In the genomic region with DNA sequence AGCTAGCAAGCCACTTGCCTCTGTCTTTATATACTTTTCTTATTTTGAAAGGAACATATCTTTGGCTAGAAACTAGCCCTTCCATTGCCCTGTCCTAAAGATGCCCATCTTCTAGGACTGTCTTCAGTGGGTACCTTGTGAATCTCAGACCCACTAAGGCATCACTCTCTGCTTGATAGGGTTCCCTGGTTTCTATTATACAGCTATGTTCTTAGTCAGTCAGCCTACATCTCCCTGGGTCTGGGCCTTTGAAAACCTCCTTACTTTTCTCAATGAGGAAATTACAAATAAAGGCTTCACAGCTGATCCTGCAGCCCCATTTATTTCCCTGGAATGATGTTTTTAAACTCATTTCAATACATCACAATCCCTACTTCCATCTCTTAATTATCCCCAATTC, we compare ENCODE assay signal across 27 mouse cellular contexts.
"Had no signal": no experiment of that assay in that cellular context is flagged by ENCODE, and none has a peak within 500 bp of the region (broad histone marks: within the 10 kb centered on the region; RNA-seq: fewer than 3 reads in every experiment).

No protein-coding gene starts in this region.

- H3K9me3 ChIP-seq: heart, embryonic 15.5 days; hindbrain, embryonic 15.5 days; limb, embryonic 10.5 days; liver, embryonic 13.5 days; liver, embryonic 15.5 days had no signal

- H3K4me3 ChIP-seq: heart, adult 2 months; heart, embryonic 13.5 days; heart, embryonic 15.5 days; hindbrain, embryonic 13.5 days; hindbrain, embryonic 15.5 days; limb, embryonic 10.5 days; limb, embryonic 12.5 days; liver, embryonic 13.5 days; liver, embryonic 15.5 days had no signal

- ATAC-seq: hindbrain, postnatal 0 days; intestine, embryonic 16.5 days; liver, postnatal 0 days had no signal

- H3K9ac ChIP-seq: heart, embryonic 13.5 days; heart, embryonic 15.5 days; hindbrain, embryonic 13.5 days; hindbrain, embryonic 15.5 days; limb, embryonic 12.5 days; liver, embryonic 13.5 days; liver, embryonic 15.5 days; liver, postnatal 0 days had no signal

- H3K4me1 ChIP-seq: heart, embryonic 15.5 days; hindbrain, embryonic 13.5 days; hindbrain, embryonic 15.5 days; limb, embryonic 10.5 days; limb, embryonic 12.5 days; liver, embryonic 13.5 days; liver, embryonic 15.5 days had no signal

- DNase-seq: gastrocnemius, postnatal 14 days; gastrocnemius, postnatal 36 days; heart, adult 11 months; heart, adult 2 months; heart, postnatal 14 days; heart, postnatal 36 days; kidney, adult 11 months; kidney, adult 8-10 months; kidney, postnatal 10 days; kidney, postnatal 25 days; kidney, postnatal 4 days; layer of hippocampus, adult 9-11 months; liver; liver, embryonic 13.5 days; liver, postnatal 0 days; lung, adult 2 months had no signal

- H3K27me3 ChIP-seq: heart, embryonic 13.5 days; heart, embryonic 15.5 days; hindbrain, embryonic 13.5 days; hindbrain, embryonic 15.5 days; limb, embryonic 12.5 days; liver, embryonic 13.5 days; liver, embryonic 15.5 days had no signal

- H3K4me2 ChIP-seq: heart, embryonic 11.5 days; heart, embryonic 13.5 days; heart, embryonic 15.5 days; hindbrain, embryonic 13.5 days; hindbrain, embryonic 15.5 days; limb, embryonic 12.5 days; liver, embryonic 11.5 days; liver, embryonic 13.5 days; liver, embryonic 15.5 days had no signal

- H3K36me3 ChIP-seq: heart, embryonic 13.5 days; heart, embryonic 15.5 days; hindbrain, embryonic 13.5 days; hindbrain, embryonic 15.5 days; limb, embryonic 10.5 days; limb, embryonic 12.5 days; liver, embryonic 13.5 days; liver, embryonic 15.5 days had no signal

- H3K27ac ChIP-seq: heart, adult 2 months; heart, embryonic 13.5 days; heart, embryonic 15.5 days; hindbrain, embryonic 13.5 days; hindbrain, embryonic 15.5 days; hindbrain, postnatal 0 days; limb, embryonic 10.5 days; limb, embryonic 12.5 days; liver, embryonic 13.5 days; liver, embryonic 15.5 days had no signal
